Mouse (Mus musculus) myocyte (in vitro differentiated cells): ENCODE results near the gene Baz1a.

Experiments
- CEBPB ChIP-seq: IDR thresholded peaks from 2 replicates; pipeline ENCODE4 v1.6.1; 2011; ENCODE audit warnings: mild to moderate bottlenecking, moderate library complexity; ENCODE audit not compliant: poor library complexity, insufficient read depth, severe bottlenecking
- MAX ChIP-seq: IDR thresholded peaks from one replicate; pipeline ENCODE4 v1.6.1; 2011; ENCODE audit warnings: low read depth, mild to moderate bottlenecking, control low read depth
- POLR2A ChIP-seq: IDR thresholded peaks from one replicate; pipeline ENCODE4 v1.6.1; 2011; ENCODE audit warnings: low read depth, mild to moderate bottlenecking, control low read depth, moderate library complexity; ENCODE audit not compliant: insufficient read length
- POLR2AphosphoS2 ChIP-seq: IDR thresholded peaks from one replicate; pipeline ENCODE4 v1.6.1; 2011; ENCODE audit warnings: low read depth, control low read depth; ENCODE audit not compliant: insufficient read length
- REST ChIP-seq: IDR thresholded peaks from one replicate; pipeline ENCODE4 v1.6.1; 2011; ENCODE audit warnings: mild to moderate bottlenecking, control low read depth, moderate library complexity; ENCODE audit not compliant: insufficient read depth, insufficient read length
- TCF12 ChIP-seq: IDR thresholded peaks from one replicate; pipeline ENCODE4 v1.6.1; 2011; ENCODE audit warnings: mild to moderate bottlenecking, control low read depth; ENCODE audit not compliant: poor library complexity, insufficient read depth, severe bottlenecking
- USF1 ChIP-seq: IDR thresholded peaks from one replicate; pipeline ENCODE4 v1.6.1; 2011; ENCODE audit warnings: low read depth, mild to moderate bottlenecking, control low read depth, moderate library complexity

- TF ChIP-seq TCF12 (no peak), POLR2A (no peak), REST (no peak), MAX (no peak), POLR2AphosphoS2 (no peak), CEBPB (no peak), USF1 (no peak)
Measured at GRCm38 (mm10) chr12:55058865-55059615, 44.9 kb upstream of the Baz1a start.
